Mouse (Mus musculus) heart, embryonic 11.5 days (tissue): Measurements from ENCODE around the gene Dlx6. TPM values are rescaled to one million over a fixed set of nuclear protein-coding genes. Genes with fewer than 3 reads are reported as not detected.
A peak's percentile ranks its signal among the peaks of the same experiment; 100 is the strongest.

Source experiments
- ATAC-seq: fragments of 200-750 bp; cut with Nextera tagmentation; replicated peaks from 2 replicates; pipeline ENCODE4 v1.8.0; 2017; ENCODE audit warnings: moderate library complexity; ENCODE audit not compliant: insufficient number of reproducible peaks, low FRiP score, low TSS enrichment
- H3K27ac ChIP-seq: fragments of 300-500 bp; sonication (generic); 2 replicates; pipeline ENCODE4 v1.5.1; 2014; ENCODE audit warnings: mild to moderate bottlenecking, low read depth, low read length
- H3K27me3 ChIP-seq: fragments of 300-500 bp; sonication (generic); 2 replicates; pipeline ENCODE4 v1.6.1; 2014; ENCODE audit warnings: mild to moderate bottlenecking, low read length, mixed read lengths; ENCODE audit not compliant: control insufficient read depth, insufficient read depth
- H3K36me3 ChIP-seq: fragments of 300-500 bp; sonication (generic); 2 replicates; pipeline ENCODE4 v1.6.1; 2014; ENCODE audit warnings: mild to moderate bottlenecking, low read length, moderate library complexity, mixed read lengths; ENCODE audit not compliant: control insufficient read depth, insufficient read depth
- H3K4me1 ChIP-seq: fragments of 300-500 bp; sonication (generic); 2 replicates; pipeline ENCODE4 v1.6.1; 2014; ENCODE audit warnings: low read length; ENCODE audit not compliant: control insufficient read depth, insufficient read depth
- H3K4me2 ChIP-seq: fragments of 300-500 bp; sonication (generic); 2 replicates; pipeline ENCODE4 v1.6.1; 2014; ENCODE audit warnings: mild to moderate bottlenecking, moderate library complexity
- H3K4me3 ChIP-seq: fragments of 300-500 bp; sonication (generic); 2 replicates; pipeline ENCODE4 v1.5.1; 2014; ENCODE audit warnings: low read depth, low read length
- H3K9ac ChIP-seq: fragments of 300-500 bp; sonication (generic); 2 replicates; pipeline ENCODE4 v1.6.1; 2014; ENCODE audit warnings: mild to moderate bottlenecking, low read depth, low read length, moderate library complexity
- H3K9me3 ChIP-seq: fragments of 300-500 bp; sonication (generic); replicated peaks from 2 replicates; pipeline ENCODE4 v1.6.1; 2016; ENCODE audit warnings: low read length; ENCODE audit not compliant: control insufficient read depth
- WGBS: fragments of 180-500 bp; shearing (Covaris S2); extraction: QIAGEN DNeasy Blood & Tissue Kit; methylation state at CpG from one replicate; pipeline ENCODE4 v1.1.7; 2014; ENCODE audit not compliant: insufficient replicate concordance; 5-methylcytosine and 5-hydroxymethylcytosine counted together
- polyA plus RNA-seq: library from polyadenylated mRNA; unstranded; fragments of >200 nt; fragmentation: Nextera tagmentation; extraction: Ambion mirVana; gene quantifications from 2 replicates; pipeline ENCODE4 v1.2.1, GENCODE M21; 2014

Dlx6 gene
- polyA plus RNA-seq, 1 experiment from 2014 or later = 0.47 TPM

DNA sequence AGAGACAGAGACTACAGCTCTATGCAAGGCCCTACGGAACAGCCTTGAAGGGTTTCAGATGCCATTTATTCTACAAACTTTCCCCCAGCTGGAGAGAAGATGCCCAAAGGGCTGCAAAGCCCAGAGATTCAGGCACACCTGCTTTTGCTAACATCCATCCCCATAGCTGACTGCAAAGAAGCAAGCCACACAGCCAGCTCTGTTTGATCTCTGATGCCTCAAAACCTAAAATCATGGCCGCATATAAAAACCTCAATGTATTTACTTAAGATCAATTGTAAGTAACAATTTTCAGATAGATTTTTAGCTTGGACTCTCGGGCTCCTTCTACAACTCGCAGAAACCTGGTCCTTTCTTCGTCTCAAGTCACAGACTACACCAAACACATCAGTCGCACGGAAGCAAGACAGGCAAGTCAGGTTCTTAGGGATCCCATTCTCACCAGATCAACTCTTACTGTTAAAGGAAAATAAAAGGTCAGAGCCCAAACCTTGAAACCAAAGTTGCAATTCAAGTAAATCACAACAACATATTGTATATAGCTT, 7.8 kb downstream of the Dlx6 start:
- no peaks in the 10 kb centered on the region for H3K9me3 ChIP-seq
- no peak overlapping the region for H3K4me3 ChIP-seq
- no peak overlapping the region for H3K4me2 ChIP-seq
- WGBS = 2% methylated on average over 7 of the region's 7 CpGs
- H3K4me1 ChIP-seq = no peaks in the 10 kb centered on the region
- H3K27me3 ChIP-seq = peaks cover 89% of the 10 kb centered on the region
- H3K27ac ChIP-seq = no peak overlapping the region
- H3K36me3 ChIP-seq = no peaks in the 10 kb centered on the region
- no peak for ATAC-seq
- H3K9ac ChIP-seq = no peak overlapping the region

DNA sequence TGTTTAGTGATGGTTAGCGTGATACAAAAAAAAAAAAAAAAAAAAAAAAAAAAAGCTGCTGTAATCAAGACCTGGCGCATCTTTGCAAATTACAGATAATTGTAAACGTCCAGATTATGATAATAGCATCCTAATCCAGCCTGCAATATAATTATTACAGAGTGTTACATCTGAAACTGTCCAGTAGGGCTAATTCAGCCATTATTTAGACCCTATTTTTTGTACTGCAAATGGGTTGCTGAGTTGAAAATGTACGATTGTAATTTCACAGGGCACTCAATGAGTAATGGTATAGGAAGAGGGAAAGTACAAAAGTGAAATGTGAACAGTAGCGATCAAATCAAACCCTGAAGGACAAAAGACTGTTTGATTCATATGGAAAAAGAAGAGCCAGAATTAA, 8.6 kb downstream of the Dlx6 start:
- 8% methylated on average over 5 of the region's 5 CpGs for WGBS
- no peaks in the 10 kb centered on the region for H3K4me1 ChIP-seq
- no peak for ATAC-seq
- no peaks in the 10 kb centered on the region for H3K9me3 ChIP-seq
- no peak overlapping the region for H3K27ac ChIP-seq
- H3K4me3 ChIP-seq = no peak overlapping the region
- no peak overlapping the region for H3K9ac ChIP-seq
- no peaks in the 10 kb centered on the region for H3K36me3 ChIP-seq
- no peak overlapping the region for H3K4me2 ChIP-seq
- H3K27me3 ChIP-seq = peaks cover 91% of the 10 kb centered on the region

DNA sequence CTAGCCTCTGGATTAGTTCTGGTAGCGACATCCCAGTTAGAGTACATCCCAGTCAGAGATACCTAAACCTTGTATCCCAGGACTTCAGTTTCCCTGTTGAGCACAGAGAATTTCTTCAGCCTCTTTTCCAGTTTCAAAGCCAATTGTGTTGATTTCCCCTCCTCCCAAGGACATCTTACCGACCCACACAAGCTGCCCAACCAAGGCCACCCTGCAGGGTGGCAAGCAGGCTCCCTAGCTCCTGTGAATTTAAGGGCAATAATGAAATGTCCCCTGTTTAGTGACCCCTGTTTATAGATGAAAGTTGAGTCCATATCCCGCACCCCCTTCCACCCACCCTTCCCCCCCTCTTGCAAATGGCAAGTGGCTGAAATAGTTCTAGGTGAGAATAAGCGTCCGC, 9.7 kb downstream of the Dlx6 start:
- whole genome bisulfite sequencing = under 1% methylated on average over 5 of the region's 5 CpGs
- no peaks in the 10 kb centered on the region for H3K9me3 ChIP-seq
- no peak overlapping the region for H3K4me2 ChIP-seq
- H3K27me3 ChIP-seq = peaks cover 95% of the 10 kb centered on the region
- no peaks in the 10 kb centered on the region for H3K4me1 ChIP-seq
- H3K9ac ChIP-seq = no peak overlapping the region
- H3K36me3 ChIP-seq = no peaks in the 10 kb centered on the region
- no peak overlapping the region for H3K4me3 ChIP-seq
- ATAC-seq = no peak
- no peak overlapping the region for H3K27ac ChIP-seq

DNA sequence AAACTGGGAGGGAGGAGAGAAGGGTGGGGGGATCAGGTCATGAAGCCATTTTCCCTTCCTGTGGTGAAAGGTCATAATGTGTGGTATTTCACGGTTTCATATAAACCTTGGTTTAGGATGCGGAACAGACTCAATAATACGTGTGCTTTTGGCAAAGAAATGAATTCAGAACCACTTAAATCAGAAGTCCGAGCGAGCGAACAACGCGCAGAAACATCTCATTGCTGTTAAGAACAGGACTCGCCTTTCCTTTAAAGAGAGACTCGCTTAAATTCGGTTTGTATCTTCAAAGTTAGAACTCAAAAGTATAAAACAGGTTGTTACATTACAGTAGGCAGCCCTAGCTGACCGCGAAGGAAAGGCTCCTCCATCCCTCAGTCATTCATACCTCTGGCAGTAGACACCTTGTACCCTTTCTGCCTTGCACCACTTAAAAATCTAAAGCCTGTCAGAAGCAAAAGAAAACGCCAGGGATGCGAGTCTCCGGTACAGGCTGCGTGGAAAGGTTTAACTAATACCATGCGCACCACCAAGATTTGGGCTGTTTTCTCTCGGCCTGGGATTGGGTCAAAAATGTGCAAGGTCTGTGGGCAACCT, 10.4 kb downstream of the Dlx6 start:
- no peak for ATAC-seq
- under 1% methylated on average over 19 of the region's 19 CpGs for WGBS
- H3K4me2 ChIP-seq = no peak overlapping the region

DNA sequence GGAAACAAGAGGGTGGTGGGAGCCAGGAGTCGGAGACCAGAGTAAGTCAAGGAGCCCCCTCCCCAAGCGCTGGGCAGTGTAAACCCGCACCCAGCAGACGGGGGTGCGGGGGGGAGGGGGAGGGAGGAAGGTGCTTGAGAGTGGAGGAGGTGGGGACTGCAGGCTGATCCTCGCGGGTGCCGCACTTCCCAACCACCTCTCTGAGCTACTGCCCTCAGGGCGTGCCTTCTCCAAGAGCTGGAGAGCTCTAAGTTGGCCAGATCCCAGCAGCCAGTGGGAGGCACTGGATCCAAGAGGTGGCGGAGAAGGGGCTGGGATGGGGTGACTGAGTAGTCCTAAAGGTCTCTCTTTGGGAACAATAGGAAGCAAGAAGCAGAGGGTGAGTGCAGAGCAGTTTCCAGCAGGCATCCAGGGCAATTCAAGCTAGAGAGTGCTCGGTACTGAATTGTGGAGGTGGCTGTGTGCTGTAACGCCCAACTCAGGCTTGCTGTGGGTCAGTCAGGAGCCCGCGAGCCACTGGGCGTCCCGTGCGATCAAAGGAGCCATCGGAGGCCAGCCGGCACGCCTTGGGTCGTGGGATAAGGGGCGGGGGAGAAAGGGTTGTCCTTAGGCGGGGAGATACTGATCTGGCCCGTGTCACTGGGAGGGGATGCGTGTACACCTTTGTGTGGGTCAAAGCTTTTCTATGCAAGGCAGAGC, 11.1 kb downstream of the Dlx6 start:
- ATAC-seq = peak; percentile 40; the same call in 1 of the 2 replicates
- H3K4me3 ChIP-seq = no peak overlapping the region
- H3K9ac ChIP-seq = no peak overlapping the region
- no peak overlapping the region for H3K27ac ChIP-seq
- WGBS = under 1% methylated on average over 25 of the region's 25 CpGs
- H3K27me3 ChIP-seq = peaks cover 98% of the 10 kb centered on the region
- no peaks in the 10 kb centered on the region for H3K9me3 ChIP-seq
- H3K4me2 ChIP-seq = no peak overlapping the region
- 0 out of 2 replicates have a peak, but pooled peaks cover 3% of the 10 kb centered on the region for H3K4me1 ChIP-seq
- no peaks in the 10 kb centered on the region for H3K36me3 ChIP-seq

More for the DNA sequence above, 10.4 kb downstream of the Dlx6 start:
- Histone ChIP-seq H3K4me1 (0 out of 2 replicates have a peak, but pooled peaks cover 3% of the 10 kb centered on the region), H3K9ac (no peak overlapping the region), H3K27ac (no peak overlapping the region), H3K9me3 (no peaks in the 10 kb centered on the region), H3K27me3 (peaks cover 96% of the 10 kb centered on the region), H3K36me3 (no peaks in the 10 kb centered on the region), H3K4me3 (no peak overlapping the region)

DNA sequence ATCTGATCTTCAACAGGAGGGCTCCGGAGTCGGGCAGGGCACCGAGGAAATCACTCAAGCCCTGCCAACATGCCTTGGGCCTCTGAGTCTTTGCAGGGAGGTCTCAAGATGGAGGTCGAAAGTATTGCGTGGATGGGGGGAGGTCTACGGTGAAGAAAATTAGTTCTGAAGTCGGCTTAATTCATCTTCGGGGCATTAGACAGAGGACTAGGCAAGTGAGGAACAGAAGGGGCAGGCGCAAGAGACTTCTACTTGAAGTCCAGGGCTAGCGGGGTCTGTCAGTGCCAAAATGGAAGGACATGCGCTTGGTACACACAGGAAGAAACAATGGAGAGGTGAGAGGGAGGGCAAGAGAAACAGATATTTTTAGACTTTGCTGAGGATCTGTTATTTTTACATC, 12.0 kb downstream of the Dlx6 start:
- no peak overlapping the region for H3K4me2 ChIP-seq
- 0 out of 2 replicates have a peak, but pooled peaks cover 3% of the 10 kb centered on the region for H3K4me1 ChIP-seq
- H3K4me3 ChIP-seq = no peak overlapping the region
- peaks cover 98% of the 10 kb centered on the region for H3K27me3 ChIP-seq
- 1% methylated on average over 11 of the region's 11 CpGs for WGBS
- H3K27ac ChIP-seq = no peak overlapping the region
- H3K9ac ChIP-seq = no peak overlapping the region
- H3K9me3 ChIP-seq = no peaks in the 10 kb centered on the region
- H3K36me3 ChIP-seq = no peaks in the 10 kb centered on the region
- no peak for ATAC-seq

DNA sequence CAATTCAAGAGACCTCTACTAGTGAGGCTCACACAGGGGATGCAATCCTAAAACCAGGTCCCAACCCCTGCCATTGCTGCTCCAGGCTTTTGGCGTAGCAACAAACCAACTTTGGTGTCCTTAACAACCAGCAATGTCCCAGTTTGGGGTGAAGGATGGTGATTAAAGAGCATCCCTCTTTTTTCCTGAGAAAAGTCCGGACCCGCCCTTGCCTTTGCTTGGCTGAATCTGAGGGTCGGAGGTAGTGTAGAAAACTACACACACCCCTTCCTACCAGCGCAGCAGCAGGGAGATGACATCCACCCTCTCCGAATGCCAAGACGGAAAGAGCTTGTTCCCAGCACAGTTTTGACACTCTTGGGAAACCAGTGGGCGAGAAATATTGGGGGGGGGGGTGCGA, 12.5 kb downstream of the Dlx6 start:
- Histone ChIP-seq H3K27ac (no peak overlapping the region), H3K9me3 (no peaks in the 10 kb centered on the region), H3K4me3 (no peak overlapping the region), H3K4me1 (peaks cover 5% of the 10 kb centered on the region; the same call in 1 of the 2 replicates), H3K4me2 (no peak overlapping the region), H3K9ac (no peak overlapping the region), H3K36me3 (no peaks in the 10 kb centered on the region), H3K27me3 (peaks cover 98% of the 10 kb centered on the region)
- no peak for ATAC-seq
- 4% methylated on average over 9 of the region's 9 CpGs for WGBS

DNA sequence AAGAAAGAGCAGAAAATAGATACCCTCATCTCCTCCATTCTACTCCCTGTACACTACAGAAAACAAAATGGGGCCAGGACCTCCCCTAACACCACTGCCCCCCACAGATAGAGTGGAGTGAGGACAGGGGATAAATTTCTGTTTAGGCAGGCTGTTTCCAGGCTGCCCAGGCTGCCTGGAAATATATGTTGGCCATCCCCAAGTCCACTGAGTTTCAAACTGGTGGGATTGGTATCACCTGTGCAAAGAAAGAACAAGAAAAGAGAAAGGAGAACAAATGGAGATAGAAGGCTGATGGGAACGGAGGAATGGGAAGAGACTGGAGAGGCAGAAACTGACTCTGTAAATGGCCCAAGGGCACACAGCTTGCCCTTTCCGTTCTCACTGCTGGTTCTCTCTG, 13.1 kb downstream of the Dlx6 start:
- Histone ChIP-seq H3K4me3 (no peak overlapping the region), H3K9me3 (no peaks in the 10 kb centered on the region), H3K9ac (no peak overlapping the region), H3K4me2 (no peak overlapping the region), H3K36me3 (no peaks in the 10 kb centered on the region), H3K4me1 (peaks cover 11% of the 10 kb centered on the region), H3K27ac (no peak overlapping the region), H3K27me3 (peaks cover 98% of the 10 kb centered on the region)
- 9% methylated on average over 2 of the region's 2 CpGs for WGBS
- no peak for ATAC-seq
